Mouse (Mus musculus): ENCODE measurements around the gene Fam117b. TPM values are rescaled to one million over a fixed set of nuclear protein-coding genes. Genes with fewer than 3 reads are reported as not detected.

Fam117b gene
- polyA plus RNA-seq, 1 experiment from 2014 or later = 10.7 TPM

DNA sequence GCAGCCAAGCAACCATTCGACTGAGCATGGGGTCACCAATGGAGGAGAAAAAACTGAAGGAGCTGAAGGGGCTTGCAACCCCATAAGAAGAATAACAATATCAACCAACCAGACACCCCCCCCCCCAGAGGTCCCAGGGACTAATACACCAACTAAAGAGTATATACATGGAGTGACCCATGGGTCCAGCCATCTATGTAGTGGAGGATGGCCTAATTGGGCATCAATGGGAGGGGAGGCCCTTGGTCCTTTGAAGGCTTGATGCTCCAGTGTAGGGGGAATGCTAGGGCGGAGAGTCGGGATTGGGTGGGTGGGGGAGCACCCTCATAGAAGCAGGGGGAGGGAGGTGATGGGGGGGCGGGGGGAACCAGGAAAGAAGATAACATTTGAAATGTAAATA lies 34.7 kb downstream of the Fam117b start:
- Histone ChIP-seq H3K4me2 (ENCODE audit: low read length) (no peak overlapping the region), H3K27me3 (ENCODE audit: insufficient read depth, low read length) (no peaks in the 10 kb centered on the region), H3K36me3 (ENCODE audit: insufficient read depth, low read length) (0 out of 2 replicates have a peak, but pooled peaks cover 6% of the 10 kb centered on the region), H3K9me3 (replicated peaks; ENCODE audit: low read length) (no peaks in the 10 kb centered on the region), H3K4me1 (replicated peaks; ENCODE audit: insufficient read depth, low read length) (no peaks in the 10 kb centered on the region; the same call in 1 of the 2 replicates), H3K27ac (no peak overlapping the region), H3K4me3 (replicated peaks; ENCODE audit: low read depth, low read length) (no peak overlapping the region), H3K9ac (ENCODE audit: low read depth, low read length) (no peak overlapping the region)
- no peak for DNase-seq (ENCODE audit: low spot score)
- TF ChIP-seq CTCF (IDR thresholded peaks at IDR 0.05; ENCODE audit: low read depth) = no peak
- ATAC-seq (replicated peaks; ENCODE audit: low FRiP score, low read depth) = no peak
- WGBS = 100% methylated on average over 4 of the region's 4 CpGs

GRCm38 (mm10) chr1:59957206-59957605 lies 44.4 kb downstream of the Fam117b start:
- Histone ChIP-seq H3K9ac (ENCODE audit: low read depth, low read length) (no peak overlapping the region), H3K4me1 (replicated peaks; ENCODE audit: insufficient read depth, low read length) (no peaks in the 10 kb centered on the region), H3K27me3 (ENCODE audit: insufficient read depth, low read length) (no peaks in the 10 kb centered on the region), H3K36me3 (ENCODE audit: insufficient read depth, low read length) (peaks cover 13% of the 10 kb centered on the region), H3K4me3 (replicated peaks; ENCODE audit: low read depth, low read length) (no peak overlapping the region), H3K27ac (no peak overlapping the region), H3K4me2 (ENCODE audit: low read length) (no peak overlapping the region), H3K9me3 (replicated peaks; ENCODE audit: low read length) (no peaks in the 10 kb centered on the region)
- TF ChIP-seq CTCF (IDR thresholded peaks at IDR 0.05; ENCODE audit: low read depth) = no peak
- DNase-seq (ENCODE audit: low spot score) = no peak
- WGBS = 80% methylated on average over 3 of the region's 3 CpGs
- ATAC-seq (replicated peaks; ENCODE audit: low FRiP score, low read depth) = no peak

DNA sequence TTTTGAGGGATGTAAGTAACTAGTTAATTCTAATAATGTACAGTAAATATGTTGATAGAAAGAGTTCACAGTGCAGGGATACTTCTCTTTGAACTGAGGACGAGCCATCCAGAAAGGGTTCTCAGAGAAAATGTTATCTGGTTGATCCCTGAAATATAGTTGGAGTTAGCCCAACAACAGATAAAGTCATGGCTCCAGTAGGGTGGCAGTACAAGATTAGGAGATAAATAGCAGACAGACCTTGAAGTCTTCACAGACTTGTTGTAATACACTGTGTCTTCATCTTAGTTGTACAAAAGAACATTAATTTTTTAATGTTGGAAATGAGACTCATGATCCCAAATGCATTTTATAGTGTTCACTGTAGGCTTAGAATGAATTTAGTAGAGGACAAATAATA lies 47.1 kb downstream of the Fam117b start:
- 82% methylated on average over 1 of the region's 1 CpGs for WGBS

DNA sequence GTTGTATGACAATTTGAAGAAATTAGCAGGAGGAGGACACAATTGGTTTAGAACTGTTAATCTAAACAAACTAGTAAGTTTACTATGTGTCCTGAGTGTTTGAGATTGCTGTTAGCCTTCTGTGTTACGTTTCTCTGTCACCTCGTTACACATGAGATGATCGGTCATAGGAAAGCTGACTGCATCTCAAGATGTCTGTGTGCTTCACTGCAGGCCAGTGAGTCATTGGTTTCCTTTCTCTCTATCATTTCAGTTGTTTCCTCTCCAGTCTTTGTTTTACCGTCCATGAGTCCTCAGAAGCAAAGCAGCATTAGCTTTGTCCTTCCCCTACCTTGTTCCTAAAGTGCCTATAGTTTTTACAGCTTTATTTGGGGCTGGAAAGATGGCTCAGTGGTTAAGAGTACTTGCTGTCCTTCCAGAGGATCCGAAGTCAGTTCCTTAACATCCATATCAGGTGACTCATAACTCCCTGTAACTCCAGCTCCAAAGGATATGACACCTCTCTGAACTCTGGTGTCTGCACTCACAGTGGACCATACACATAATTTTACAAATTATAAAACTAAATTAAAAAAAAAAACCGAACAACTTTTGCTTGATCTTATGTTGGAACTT lies 53.5 kb downstream of the Fam117b start:
- ATAC-seq (replicated peaks; ENCODE audit: low FRiP score, low read depth) (no peak), DNase-seq (ENCODE audit: low spot score) (no peak)
- TF ChIP-seq CTCF (IDR thresholded peaks at IDR 0.05; ENCODE audit: low read depth) = no peak
- Histone ChIP-seq H3K27ac (no peak overlapping the region), H3K4me1 (replicated peaks; ENCODE audit: insufficient read depth, low read length) (no peaks in the 10 kb centered on the region), H3K9ac (ENCODE audit: low read depth, low read length) (no peak overlapping the region), H3K27me3 (ENCODE audit: insufficient read depth, low read length) (no peaks in the 10 kb centered on the region), H3K9me3 (replicated peaks; ENCODE audit: low read length) (no peaks in the 10 kb centered on the region), H3K4me3 (replicated peaks; ENCODE audit: low read depth, low read length) (no peak overlapping the region), H3K4me2 (ENCODE audit: low read length) (no peak overlapping the region), H3K36me3 (ENCODE audit: insufficient read depth, low read length) (peaks cover 22% of the 10 kb centered on the region)
- 74% methylated on average over 6 of the region's 6 CpGs for WGBS

More for the DNA sequence above, 47.1 kb downstream of the Fam117b start:
- Histone ChIP-seq H3K4me2 (ENCODE audit: low read length) (no peak overlapping the region), H3K4me1 (replicated peaks; ENCODE audit: insufficient read depth, low read length) (no peaks in the 10 kb centered on the region), H3K9me3 (replicated peaks; ENCODE audit: low read length) (no peaks in the 10 kb centered on the region), H3K27me3 (ENCODE audit: insufficient read depth, low read length) (no peaks in the 10 kb centered on the region), H3K4me3 (replicated peaks; ENCODE audit: low read depth, low read length) (no peak overlapping the region), H3K36me3 (ENCODE audit: insufficient read depth, low read length) (peaks cover 12% of the 10 kb centered on the region; the same call in 1 of the 2 replicates), H3K9ac (ENCODE audit: low read depth, low read length) (no peak overlapping the region), H3K27ac (no peak overlapping the region)
- no peak for DNase-seq (ENCODE audit: low spot score)
- TF ChIP-seq CTCF (IDR thresholded peaks at IDR 0.05; ENCODE audit: low read depth) = no peak
- ATAC-seq (replicated peaks; ENCODE audit: low FRiP score, low read depth) = no peak

- Histone ChIP-seq H3K4me2 (ENCODE audit: low read length) (no peak overlapping the region), H3K36me3 (ENCODE audit: insufficient read depth, low read length) (peaks cover 26% of the 10 kb centered on the region), H3K9me3 (replicated peaks; ENCODE audit: low read length) (no peaks in the 10 kb centered on the region), H3K27ac (no peak overlapping the region), H3K4me1 (replicated peaks; ENCODE audit: insufficient read depth, low read length) (no peaks in the 10 kb centered on the region), H3K9ac (ENCODE audit: low read depth, low read length) (no peak overlapping the region), H3K27me3 (ENCODE audit: insufficient read depth, low read length) (no peaks in the 10 kb centered on the region), H3K4me3 (replicated peaks; ENCODE audit: low read depth, low read length) (no peak overlapping the region)
- DNase-seq (ENCODE audit: low spot score) (peak; percentile 49), ATAC-seq (replicated peaks; ENCODE audit: low FRiP score, low read depth) (no peak)
- TF ChIP-seq CTCF (IDR thresholded peaks at IDR 0.05; ENCODE audit: low read depth) = peak; percentile 63
- 91% methylated on average over 4 of the region's 4 CpGs for WGBS
Observed at GRCm38 (mm10) chr1:59967291-59967690, 54.5 kb downstream of the Fam117b start.

GRCm38 (mm10) chr1:59986626-59987025 lies 73.8 kb downstream of the Fam117b start:
- DNase-seq (ENCODE audit: low spot score) = no peak
- Histone ChIP-seq H3K4me2 (ENCODE audit: low read length) (no peak overlapping the region), H3K27me3 (ENCODE audit: insufficient read depth, low read length) (no peaks in the 10 kb centered on the region), H3K9me3 (replicated peaks; ENCODE audit: low read length) (no peaks in the 10 kb centered on the region), H3K36me3 (ENCODE audit: insufficient read depth, low read length) (peaks cover 15% of the 10 kb centered on the region; the same call in 1 of the 2 replicates), H3K4me3 (replicated peaks; ENCODE audit: low read depth, low read length) (no peak overlapping the region), H3K27ac (no peak overlapping the region), H3K4me1 (replicated peaks; ENCODE audit: insufficient read depth, low read length) (no peaks in the 10 kb centered on the region), H3K9ac (ENCODE audit: low read depth, low read length) (no peak overlapping the region)
- no peak for ATAC-seq (replicated peaks; ENCODE audit: low FRiP score, low read depth)
- no peak for TF ChIP-seq CTCF (IDR thresholded peaks at IDR 0.05; ENCODE audit: low read depth)

All from kidney, postnatal 0 days (tissue).